Mouse (Mus musculus) limb, embryonic 14.5 days (tissue): Measurements from ENCODE around the gene Kazald1. TPM values are rescaled to one million over a fixed set of nuclear protein-coding genes. Genes with fewer than 3 reads are reported as not detected.

Source experiments
- ATAC-seq: fragments of 200-750 bp; cut with Nextera tagmentation; 2 replicates; pipeline ENCODE4 v1.8.0; 2017; ENCODE audit warnings: low read depth, moderate number of reproducible peaks, moderate TSS enrichment; ENCODE audit not compliant: low FRiP score
- DNase-seq: peaks from one replicate; pipeline ENCODE4 v3.0.0-alpha.2; 2015; ENCODE audit warnings: low spot score
- H3K27ac ChIP-seq: fragments of 300-500 bp; sonication (generic); replicated peaks from 2 replicates; pipeline ENCODE4 v1.5.1; 2014; ENCODE audit warnings: low read depth, mild to moderate bottlenecking, low read length, moderate library complexity, mixed read lengths
- H3K27me3 ChIP-seq: fragments of 300-500 bp; sonication (generic); 2 replicates; pipeline ENCODE4 v1.6.1; 2014; ENCODE audit warnings: low read length, mixed read lengths; ENCODE audit not compliant: control insufficient read depth, insufficient read depth
- H3K36me3 ChIP-seq: fragments of 300-500 bp; sonication (generic); 2 replicates; pipeline ENCODE4 v1.6.1; 2014; ENCODE audit warnings: mild to moderate bottlenecking, low read length, moderate library complexity, mixed read lengths; ENCODE audit not compliant: control insufficient read depth, insufficient read depth
- H3K4me1 ChIP-seq: fragments of 300-500 bp; sonication (generic); 2 replicates; pipeline ENCODE4 v1.6.1; 2014; ENCODE audit warnings: antibody characterized with exemption, low read length, mixed read lengths; ENCODE audit not compliant: control insufficient read depth, insufficient read depth
- H3K4me2 ChIP-seq: fragments of 300-500 bp; sonication (generic); replicated peaks from 2 replicates; pipeline ENCODE4 v1.6.1; 2014; ENCODE audit warnings: low read depth, mild to moderate bottlenecking, low read length, moderate library complexity; ENCODE audit not compliant: severe bottlenecking
- H3K4me3 ChIP-seq: fragments of 300-500 bp; sonication (generic); replicated peaks from 2 replicates; pipeline ENCODE4 v1.5.1; 2014; ENCODE audit warnings: low read length
- H3K9ac ChIP-seq: fragments of 300-500 bp; sonication (generic); 2 replicates; pipeline ENCODE4 v1.6.1; 2014; ENCODE audit warnings: mild to moderate bottlenecking, low read depth, low read length, moderate library complexity; ENCODE audit not compliant: severe bottlenecking
- H3K9me3 ChIP-seq: fragments of 300-500 bp; sonication (generic); 2 replicates; pipeline ENCODE4 v1.6.1; 2016; ENCODE audit warnings: low read length; ENCODE audit not compliant: control insufficient read depth
- POLR2A ChIP-seq: fragments of 200-500 bp; IDR thresholded peaks from 2 replicates; pipeline ENCODE4 v1.8.0; 2012; ENCODE audit warnings: inconsistent platforms, mild to moderate bottlenecking, moderate library complexity, borderline replicate concordance; ENCODE audit not compliant: insufficient read depth, insufficient read length; ENCODE audit errors: extremely low read depth
- WGBS: fragments of 180-500 bp; shearing (Covaris S2); extraction: QIAGEN DNeasy Blood & Tissue Kit; methylation state at CpG from one replicate; pipeline ENCODE4 v1.1.7; 2014; 5-methylcytosine and 5-hydroxymethylcytosine counted together
- polyA plus RNA-seq, 2 experiments: library from polyadenylated mRNA; depleted of rRNA in 1 of 2; stranded (reverse) in 1 of 2; unstranded in 1 of 2; fragments of >200 nt; fragmentation: Nextera tagmentation in 1 of 2; extraction: Ambion mirVana in 1 of 2; gene quantifications; 2 replicates each; pipeline versions ENCODE4 v1.2.1 to v1.2.3; 2012 to 2014

Kazald1 gene
- polyA plus RNA-seq, 2 experiments = 20.5 to 33.1 TPM

- Histone ChIP-seq H3K4me3 (no peak overlapping the region), H3K36me3 (peaks cover 30% of the 10 kb centered on the region), H3K4me2 (no peak overlapping the region), H3K9ac (no peak overlapping the region), H3K9me3 (no peaks in the 10 kb centered on the region), H3K27ac (no peak overlapping the region), H3K4me1 (peaks cover 25% of the 10 kb centered on the region), H3K27me3 (peaks cover 16% of the 10 kb centered on the region; the same call in 1 of the 2 replicates)
- ATAC-seq (no peak), DNase-seq (no peak)
- WGBS = 69% methylated on average over 9 of the region's 9 CpGs
- no peak for TF ChIP-seq POLR2A
These were observed 25.5 kb upstream of the Kazald1 start for GRCm38 (mm10) chr19:45049523-45049922.

- no peak overlapping the region for H3K9ac ChIP-seq
- no peak overlapping the region for H3K27ac ChIP-seq
- H3K36me3 ChIP-seq = peaks cover 38% of the 10 kb centered on the region
- no peak for TF ChIP-seq POLR2A
- 88% methylated on average over 8 of the region's 8 CpGs for WGBS
- H3K9me3 ChIP-seq = no peaks in the 10 kb centered on the region
- no peaks in the 10 kb centered on the region for H3K27me3 ChIP-seq
- H3K4me1 ChIP-seq = peaks cover 18% of the 10 kb centered on the region
- no peak overlapping the region for H3K4me2 ChIP-seq
- ATAC-seq = no peak
- no peak overlapping the region for H3K4me3 ChIP-seq
- no peak for DNase-seq
These were observed 21.6 kb upstream of the Kazald1 start for GRCm38 (mm10) chr19:45053451-45053850.

DNA sequence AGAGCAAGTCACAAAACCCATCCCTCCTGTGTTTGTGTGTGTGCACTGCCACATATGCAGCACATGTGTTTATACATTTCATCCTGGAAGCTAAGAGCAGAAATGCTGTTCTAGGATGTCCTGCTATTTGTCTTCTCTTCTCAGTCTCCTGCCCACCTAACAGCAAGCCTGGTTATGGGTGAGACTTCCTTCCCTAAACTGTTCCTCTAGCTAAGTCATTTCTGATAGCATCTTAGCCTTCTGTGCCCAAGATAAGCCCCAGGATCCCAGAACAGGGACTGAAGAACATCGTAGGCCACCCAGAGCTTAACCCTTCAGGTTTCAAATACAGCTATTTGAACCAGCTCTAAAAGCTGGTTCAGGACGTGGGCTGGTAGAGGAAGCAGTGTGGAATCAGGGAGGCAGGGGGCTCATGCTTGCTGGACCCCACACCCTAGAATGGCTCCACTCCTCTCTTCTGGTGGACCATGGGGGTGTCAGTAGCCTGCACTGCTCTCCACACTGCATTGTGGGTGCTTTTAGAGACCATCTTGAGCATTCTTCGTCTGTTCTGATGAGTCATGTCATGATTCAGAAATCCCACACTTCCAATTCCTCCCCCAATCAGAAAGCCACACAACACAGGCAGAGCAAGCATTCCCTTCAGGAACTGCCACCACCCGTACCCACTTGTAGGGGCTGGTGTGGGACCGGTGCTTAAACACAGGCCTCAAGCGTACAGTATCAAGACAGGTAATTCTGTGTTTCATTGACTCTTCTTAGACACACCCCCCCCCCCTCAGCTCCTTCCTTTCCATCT lies 19.9 kb upstream of the Kazald1 start:
- H3K9me3 ChIP-seq = no peaks in the 10 kb centered on the region
- 84% methylated on average over 6 of the region's 6 CpGs for WGBS
- no peak overlapping the region for H3K9ac ChIP-seq
- no peak for ATAC-seq
- peaks cover 16% of the 10 kb centered on the region for H3K4me1 ChIP-seq
- no peak overlapping the region for H3K4me3 ChIP-seq
- H3K36me3 ChIP-seq = peaks cover 38% of the 10 kb centered on the region
- TF ChIP-seq POLR2A = no peak
- H3K27ac ChIP-seq = no peak overlapping the region
- H3K27me3 ChIP-seq = no peaks in the 10 kb centered on the region
- no peak overlapping the region for H3K4me2 ChIP-seq
- no peak for DNase-seq

DNA sequence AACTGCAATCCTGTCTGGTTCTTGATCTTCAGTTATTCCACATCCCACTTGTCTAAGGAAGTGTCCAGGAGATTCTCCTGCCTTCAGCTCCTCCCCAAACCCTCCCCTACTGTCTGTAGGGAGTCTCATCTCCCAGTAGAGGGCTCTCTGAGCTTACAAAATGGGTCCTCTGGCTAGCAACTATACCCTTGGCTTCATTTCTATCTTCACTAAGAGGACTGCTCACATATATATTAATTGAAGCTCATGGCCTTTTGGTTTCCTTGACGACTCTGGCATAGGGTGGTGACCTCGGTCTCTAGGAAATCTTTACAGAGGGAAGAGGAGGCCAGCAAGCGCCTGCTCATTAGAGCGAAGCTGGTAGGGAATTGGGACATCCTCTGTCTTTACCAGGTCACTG lies 18.7 kb upstream of the Kazald1 start:
- WGBS = 42% methylated on average over 4 of the region's 4 CpGs
- Histone ChIP-seq H3K4me2 (no peak overlapping the region), H3K27ac (no peak overlapping the region), H3K9me3 (no peaks in the 10 kb centered on the region), H3K36me3 (peaks cover 30% of the 10 kb centered on the region), H3K9ac (no peak overlapping the region), H3K4me3 (no peak overlapping the region), H3K27me3 (no peaks in the 10 kb centered on the region), H3K4me1 (peaks cover 16% of the 10 kb centered on the region)
- no peak for ATAC-seq
- peak; percentile 65 for DNase-seq
- TF ChIP-seq POLR2A = no peak

GRCm38 (mm10) chr19:45056908-45057698 lies 17.9 kb upstream of the Kazald1 start:
- Histone ChIP-seq H3K4me3 (peak overlapping the region; percentile 63), H3K9ac (peak overlapping the region; percentile 83), H3K9me3 (no peaks in the 10 kb centered on the region), H3K4me2 (peak overlapping the region; percentile 84), H3K4me1 (peaks cover 16% of the 10 kb centered on the region), H3K36me3 (peaks cover 27% of the 10 kb centered on the region), H3K27me3 (no peaks in the 10 kb centered on the region), H3K27ac (peak overlapping the region; percentile 96)
- WGBS = 74% methylated on average over 7 of the region's 7 CpGs
- no peak for TF ChIP-seq POLR2A
- DNase-seq (no peak), ATAC-seq (no peak)
